Mouse (Mus musculus) lung, embryonic 16.5 days (tissue): ENCODE measurements around the gene Gm45717. TPM values are rescaled to one million over a fixed set of nuclear protein-coding genes. Genes with fewer than 3 reads are reported as not detected.

Experiments used
- ATAC-seq: fragments of 200-750 bp; cut with Nextera tagmentation; 2 replicates; pipeline ENCODE4 v1.8.0; 2017; ENCODE audit warnings: low read depth, mild to moderate bottlenecking, moderate library complexity
- H3K27ac ChIP-seq: fragments of 300-500 bp; sonication (generic); 2 replicates; pipeline ENCODE4 v1.5.1; 2014; ENCODE audit warnings: mild to moderate bottlenecking, control low read depth, low read length
- H3K27me3 ChIP-seq: fragments of 300-500 bp; sonication (generic); 2 replicates; pipeline ENCODE4 v1.6.1; 2014; ENCODE audit warnings: low read depth, low read length, mixed read lengths; ENCODE audit not compliant: control insufficient read depth, insufficient read depth
- H3K36me3 ChIP-seq: fragments of 300-500 bp; sonication (generic); 2 replicates; pipeline ENCODE4 v1.6.1; 2014; ENCODE audit warnings: low read length; ENCODE audit not compliant: control insufficient read depth, insufficient read depth
- H3K4me1 ChIP-seq: fragments of 300-500 bp; sonication (generic); replicated peaks from 2 replicates; pipeline ENCODE4 v1.6.1; 2014; ENCODE audit warnings: low read length, mixed read lengths; ENCODE audit not compliant: control insufficient read depth, insufficient read depth
- H3K4me2 ChIP-seq: fragments of 300-500 bp; sonication (generic); 2 replicates; pipeline ENCODE4 v1.6.1; 2014; ENCODE audit warnings: low read depth, low read length, control low read depth
- H3K4me3 ChIP-seq: fragments of 300-500 bp; sonication (generic); 2 replicates; pipeline ENCODE4 v1.5.1; 2014; ENCODE audit warnings: mild to moderate bottlenecking, low read length, control low read depth
- H3K9ac ChIP-seq: fragments of 300-500 bp; sonication (generic); 2 replicates; pipeline ENCODE4 v1.6.1; 2014; ENCODE audit warnings: low read length, control low read depth
- H3K9me3 ChIP-seq: fragments of 300-500 bp; sonication (generic); 2 replicates; pipeline ENCODE4 v1.6.1; 2016; ENCODE audit warnings: low read length; ENCODE audit not compliant: control insufficient read depth
- WGBS: fragments of 180-500 bp; shearing (Covaris S2); extraction: QIAGEN DNeasy Blood & Tissue Kit; methylation state at CpG from one replicate; pipeline ENCODE4 v1.1.7; 2014; 5-methylcytosine and 5-hydroxymethylcytosine counted together
- polyA plus RNA-seq: library from polyadenylated mRNA; unstranded; fragments of >200 nt; fragmentation: Nextera tagmentation; extraction: Ambion mirVana; gene quantifications from 2 replicates; pipeline ENCODE4 v1.2.1, GENCODE M21; 2015

Gm45717 gene
- polyA plus RNA-seq = 0.67 TPM in 1 of 2 replicates, not detected in the other

GRCm38 (mm10) chr7:140955758-140956555 is at the start of gene Gm45717, which contains the start of gene Ifitm2:
Gm45717 (minus strand) TSS chr7:140955937.
Ifitm2 (minus strand) TSS chr7:140955987.
- Histone ChIP-seq H3K36me3 (no peaks in the 10 kb centered on the region), H3K27me3 (no peaks in the 10 kb centered on the region; the same call in 1 of the 2 replicates), H3K4me2 (peak within 1 kb of the TSS; percentile 73), H3K9ac (peak within 1 kb of the TSS; percentile 76), H3K27ac (peak within 1 kb of the TSS; percentile 99), H3K4me1 (peaks cover 20% of the 10 kb centered on the region), H3K4me3 (peak within 1 kb of the TSS; percentile 65), H3K9me3 (no peaks in the 10 kb centered on the region)
- ATAC-seq = peak; percentile 92
- 5% methylated on average over 11 of the region's 11 CpGs for WGBS

DNA sequence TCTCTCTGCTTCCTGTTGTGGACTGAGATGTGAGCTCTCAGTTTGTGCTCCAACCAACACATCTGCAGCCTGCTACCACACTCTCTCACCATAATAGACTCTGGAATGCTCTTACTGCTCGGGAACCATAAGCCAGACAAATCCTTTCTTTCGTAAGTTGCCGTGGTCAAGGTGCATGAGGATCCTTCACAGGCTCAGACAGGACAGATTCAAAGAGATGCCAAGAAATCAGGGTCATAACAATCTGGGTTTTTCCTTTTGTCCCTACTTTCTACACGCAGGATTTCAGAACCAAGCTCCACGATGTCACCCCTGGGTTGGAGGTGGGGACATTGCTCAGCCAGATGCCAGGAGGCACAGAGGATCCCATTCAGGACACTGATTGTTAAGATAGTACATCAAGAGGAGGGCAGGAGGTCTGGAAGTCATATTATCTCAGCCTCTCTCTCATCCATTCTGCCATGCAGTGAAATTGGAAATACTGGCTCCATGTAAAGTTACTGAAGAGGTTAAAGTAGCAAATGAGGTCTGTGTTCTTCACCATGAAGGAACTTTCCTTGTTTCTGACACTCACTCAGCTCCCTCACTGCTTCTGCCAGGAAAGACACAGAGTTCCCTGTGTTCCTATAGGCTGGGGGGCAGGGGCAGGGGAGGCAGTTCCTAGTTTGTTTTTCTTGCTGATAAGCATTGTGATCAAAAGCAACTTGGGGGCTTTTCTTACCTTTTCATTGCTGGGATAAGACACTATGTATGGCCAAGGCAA is 47.7 kb upstream of the Gm45717 start:
- WGBS = 63% methylated on average over 5 of the region's 5 CpGs
- Histone ChIP-seq H3K9ac (no peak overlapping the region), H3K27me3 (peaks cover 3% of the 10 kb centered on the region; the same call in 1 of the 2 replicates), H3K36me3 (no peaks in the 10 kb centered on the region), H3K27ac (no peak overlapping the region), H3K4me3 (no peak overlapping the region), H3K4me2 (no peak overlapping the region), H3K9me3 (no peaks in the 10 kb centered on the region), H3K4me1 (0 out of 2 replicates have a peak, but pooled peaks cover 2% of the 10 kb centered on the region)
- no peak for ATAC-seq

DNA sequence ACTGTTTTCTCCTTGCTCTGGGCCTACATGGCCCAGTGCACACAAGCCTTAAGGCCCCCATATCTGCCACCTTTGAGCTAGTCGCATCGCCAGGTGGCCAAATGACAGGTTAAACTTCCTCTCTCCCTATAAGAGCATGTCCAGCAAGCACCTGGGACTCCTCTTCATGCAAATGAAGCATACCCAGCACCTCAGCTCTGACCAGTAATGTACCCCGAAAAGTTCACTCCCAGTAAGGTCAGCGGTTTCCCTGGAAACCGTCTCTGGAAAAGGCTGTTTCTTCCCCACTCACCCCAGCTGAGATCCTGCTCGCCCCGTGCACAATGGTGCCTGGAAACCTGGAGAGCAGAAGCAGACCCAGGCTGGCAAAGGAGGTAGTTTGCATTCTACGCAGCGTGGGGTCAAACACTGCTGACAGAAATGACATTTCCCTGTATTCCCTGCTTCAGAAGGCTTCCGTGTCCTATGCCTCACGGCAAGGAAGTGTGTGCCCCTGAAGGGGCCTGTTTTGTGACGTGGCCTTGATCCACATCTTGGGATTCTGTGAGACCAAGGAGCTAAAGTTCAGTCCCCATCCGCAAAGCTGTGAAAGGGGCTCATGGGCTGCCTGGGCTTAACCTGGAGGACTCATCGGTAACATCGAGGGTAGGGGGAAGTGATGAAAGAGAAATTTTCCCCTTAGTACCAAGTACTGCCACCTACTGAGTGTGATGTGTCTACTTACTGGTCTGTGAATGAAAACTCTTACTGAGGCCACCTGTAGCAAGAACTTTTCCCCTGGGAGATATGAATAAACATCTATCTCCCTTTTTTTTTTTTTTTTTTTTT is 45.4 kb upstream of the Gm45717 start:
- no peaks in the 10 kb centered on the region for H3K9me3 ChIP-seq
- H3K27ac ChIP-seq = no peak overlapping the region
- peaks cover 3% of the 10 kb centered on the region; the same call in 1 of the 2 replicates for H3K27me3 ChIP-seq
- WGBS = 69% methylated on average over 15 of the region's 15 CpGs
- no peaks in the 10 kb centered on the region for H3K36me3 ChIP-seq
- H3K4me2 ChIP-seq = no peak overlapping the region
- H3K9ac ChIP-seq = no peak overlapping the region
- H3K4me1 ChIP-seq = no peaks in the 10 kb centered on the region
- H3K4me3 ChIP-seq = no peak overlapping the region
- no peak for ATAC-seq

DNA sequence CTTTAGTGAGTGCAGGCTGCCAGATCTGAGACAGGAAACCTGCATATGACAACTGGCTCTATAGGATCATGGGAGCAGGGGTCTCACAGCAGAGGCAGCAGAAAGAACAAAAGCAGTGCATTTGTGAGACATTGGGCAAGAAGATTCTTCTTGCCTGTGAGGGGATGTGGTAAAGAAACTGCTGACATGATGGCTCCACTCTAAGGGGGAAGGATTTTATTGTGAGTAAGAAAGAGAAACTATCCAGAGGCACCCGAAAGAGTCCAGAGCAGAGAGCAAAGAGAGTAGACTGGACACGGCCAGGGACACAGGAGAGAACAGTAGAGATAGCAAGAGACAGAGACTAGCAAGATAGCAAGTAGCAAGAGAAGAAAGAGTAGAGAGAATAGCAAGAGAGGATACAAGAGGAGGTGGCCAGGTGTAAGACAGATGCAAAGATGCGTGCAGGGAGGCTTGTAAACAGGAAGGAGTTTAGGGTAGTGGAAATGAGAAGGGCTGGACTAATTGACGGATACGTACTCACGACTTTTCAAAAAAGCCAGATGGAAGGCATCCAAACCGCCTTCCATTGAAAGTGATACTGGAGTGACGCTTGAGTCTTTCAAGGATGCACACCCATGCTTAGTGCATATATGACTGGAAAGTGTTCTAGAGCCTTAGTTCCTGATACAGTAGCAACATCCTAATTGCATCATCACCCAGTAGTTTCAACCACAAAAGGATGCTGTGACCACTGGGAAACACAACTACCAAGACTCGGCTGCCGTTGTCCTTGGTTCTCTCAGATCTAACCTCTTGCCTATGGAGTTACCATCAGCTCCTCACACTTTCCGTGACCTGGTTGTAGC is 43.3 kb upstream of the Gm45717 start:
- no peak for ATAC-seq
- Histone ChIP-seq H3K4me1 (no peaks in the 10 kb centered on the region), H3K9me3 (no peaks in the 10 kb centered on the region), H3K4me2 (no peak overlapping the region), H3K27ac (no peak overlapping the region), H3K4me3 (no peak overlapping the region), H3K27me3 (peaks cover 3% of the 10 kb centered on the region; the same call in 1 of the 2 replicates), H3K9ac (no peak overlapping the region), H3K36me3 (no peaks in the 10 kb centered on the region)
- WGBS = 75% methylated on average over 11 of the region's 11 CpGs

DNA sequence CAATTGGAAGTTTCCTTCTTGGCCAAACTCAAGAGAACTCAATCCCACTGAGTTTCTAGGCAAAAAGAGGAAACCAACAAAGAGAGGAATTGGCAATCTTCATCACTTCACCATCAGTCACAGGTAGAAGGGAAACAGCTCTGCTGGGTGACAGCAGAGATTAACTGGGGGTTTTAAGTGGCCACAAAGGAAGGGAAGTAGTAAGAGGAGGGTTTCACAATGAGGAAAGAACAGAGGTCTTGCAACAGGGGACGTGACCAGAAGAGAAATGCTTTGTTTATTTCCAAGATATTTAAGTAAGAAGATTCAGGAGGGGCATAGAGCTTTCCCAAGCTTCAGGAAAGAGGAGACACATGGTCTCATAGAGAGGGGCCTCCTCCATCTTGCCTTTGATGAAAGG is 42.1 kb upstream of the Gm45717 start:
- no peak for ATAC-seq

GRCm38 (mm10) chr7:140991117-140991689 is 35.5 kb upstream of the Gm45717 start:
- no peak overlapping the region for H3K4me3 ChIP-seq
- no peaks in the 10 kb centered on the region for H3K4me1 ChIP-seq
- 77% methylated on average over 14 of the region's 14 CpGs for WGBS
- H3K27me3 ChIP-seq = no peaks in the 10 kb centered on the region
- H3K9ac ChIP-seq = no peak overlapping the region
- no peaks in the 10 kb centered on the region for H3K36me3 ChIP-seq
- no peak for ATAC-seq
- no peak overlapping the region for H3K4me2 ChIP-seq
- H3K9me3 ChIP-seq = no peaks in the 10 kb centered on the region
- H3K27ac ChIP-seq = no peak overlapping the region

More for the DNA sequence above, 42.1 kb upstream of the Gm45717 start:
- H3K36me3 ChIP-seq = no peaks in the 10 kb centered on the region
- H3K9ac ChIP-seq = no peak overlapping the region
- H3K27ac ChIP-seq = no peak overlapping the region
- no peaks in the 10 kb centered on the region for H3K4me1 ChIP-seq
- H3K9me3 ChIP-seq = no peaks in the 10 kb centered on the region
- H3K4me3 ChIP-seq = no peak overlapping the region
- H3K27me3 ChIP-seq = peaks cover 3% of the 10 kb centered on the region; the same call in 1 of the 2 replicates
- no peak overlapping the region for H3K4me2 ChIP-seq
- WGBS = 33% methylated on average over 1 of the region's 1 CpGs

DNA sequence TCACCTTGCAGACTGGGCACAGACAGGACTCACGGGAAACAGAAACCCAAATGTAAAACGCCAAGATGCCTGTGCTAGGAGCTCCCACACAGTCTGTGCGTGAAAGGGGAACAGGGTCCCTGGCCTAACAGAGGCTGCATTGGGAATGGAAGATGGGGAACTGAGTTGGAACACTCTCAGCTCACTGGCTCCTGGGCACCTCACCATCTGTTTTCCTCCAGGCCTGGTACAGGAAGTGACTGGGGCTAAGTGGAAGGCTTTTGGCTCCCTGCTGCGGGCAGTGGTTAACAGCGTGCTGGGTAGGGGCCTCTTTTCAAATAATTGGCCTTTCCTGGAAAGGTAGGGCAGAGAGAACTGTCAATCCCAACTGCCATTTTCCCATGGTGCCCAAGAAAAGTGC is 34.9 kb upstream of the Gm45717 start:
- H3K27ac ChIP-seq = no peak overlapping the region
- ATAC-seq = no peak
- no peak overlapping the region for H3K4me2 ChIP-seq
- H3K9ac ChIP-seq = no peak overlapping the region
- 56% methylated on average over 5 of the region's 5 CpGs for WGBS
- H3K4me3 ChIP-seq = no peak overlapping the region
- no peaks in the 10 kb centered on the region for H3K4me1 ChIP-seq
- no peaks in the 10 kb centered on the region for H3K36me3 ChIP-seq
- peaks cover 3% of the 10 kb centered on the region; the same call in 1 of the 2 replicates for H3K9me3 ChIP-seq
- H3K27me3 ChIP-seq = no peaks in the 10 kb centered on the region

- H3K9me3 ChIP-seq = peaks cover 3% of the 10 kb centered on the region; the same call in 1 of the 2 replicates
- no peak overlapping the region for H3K9ac ChIP-seq
- no peak overlapping the region for H3K27ac ChIP-seq
- H3K36me3 ChIP-seq = no peaks in the 10 kb centered on the region
- peak; percentile 34; the same call in 1 of the 2 replicates for ATAC-seq
- H3K27me3 ChIP-seq = no peaks in the 10 kb centered on the region
- H3K4me2 ChIP-seq = no peak overlapping the region
- WGBS = 41% methylated on average over 6 of the region's 6 CpGs
- no peaks in the 10 kb centered on the region for H3K4me1 ChIP-seq
- H3K4me3 ChIP-seq = no peak overlapping the region
Observed at GRCm38 (mm10) chr7:140990185-140990584, 34.4 kb upstream of the Gm45717 start.
